Mouse (Mus musculus) limb, embryonic 11.5 days (tissue): ENCODE results near the gene Kifc5b. TPM values are rescaled to one million over a fixed set of nuclear protein-coding genes. Genes with fewer than 3 reads are reported as not detected.
"Not testable (repeated sequence)": the region's sequence is repeated elsewhere in the genome, so short reads cannot be mapped to it uniquely, and the experiment has no call there.

Experiments
- ATAC-seq: fragments of 200-750 bp; cut with Nextera tagmentation; 2 replicates; pipeline ENCODE4 v1.8.0; 2017; ENCODE audit warnings: low read depth; ENCODE audit not compliant: insufficient number of reproducible peaks, low FRiP score, low TSS enrichment
- DNase-seq: peaks from one replicate; pipeline ENCODE4 v3.0.0-alpha.2; 2015; ENCODE audit warnings: low spot score
- H3K27ac ChIP-seq: fragments of 300-500 bp; sonication (generic); replicated peaks from 2 replicates; pipeline ENCODE4 v1.5.1; 2014; ENCODE audit warnings: low read depth, mild to moderate bottlenecking, low read length
- H3K27me3 ChIP-seq: fragments of 300-500 bp; sonication (generic); 2 replicates; pipeline ENCODE4 v1.6.1; 2014; ENCODE audit warnings: mild to moderate bottlenecking, low read length, mixed read lengths; ENCODE audit not compliant: control insufficient read depth, insufficient read depth
- H3K36me3 ChIP-seq: fragments of 300-500 bp; sonication (generic); 2 replicates; pipeline ENCODE4 v1.6.1; 2014; ENCODE audit warnings: mild to moderate bottlenecking, low read length, moderate library complexity, mixed read lengths; ENCODE audit not compliant: control insufficient read depth, insufficient read depth
- H3K4me1 ChIP-seq: fragments of 300-500 bp; sonication (generic); 2 replicates; pipeline ENCODE4 v1.6.1; 2014; ENCODE audit warnings: low read length, mixed read lengths; ENCODE audit not compliant: control insufficient read depth, insufficient read depth
- H3K4me2 ChIP-seq: fragments of 300-500 bp; sonication (generic); 2 replicates; pipeline ENCODE4 v1.6.1; 2014; ENCODE audit warnings: low read depth, mild to moderate bottlenecking, moderate library complexity; ENCODE audit not compliant: severe bottlenecking
- H3K4me3 ChIP-seq: fragments of 300-500 bp; sonication (generic); 2 replicates; pipeline ENCODE4 v1.5.1; 2014; ENCODE audit warnings: low read depth, low read length
- H3K9ac ChIP-seq: fragments of 300-500 bp; sonication (generic); 2 replicates; pipeline ENCODE4 v1.6.1; 2014; ENCODE audit warnings: mild to moderate bottlenecking, low read length
- H3K9me3 ChIP-seq: fragments of 300-500 bp; sonication (generic); 2 replicates; pipeline ENCODE4 v1.6.1; 2016; ENCODE audit warnings: low read length; ENCODE audit not compliant: control insufficient read depth
- whole genome bisulfite sequencing: fragments of 180-500 bp; shearing (Covaris S2); extraction: QIAGEN DNeasy Blood & Tissue Kit; methylation state at CpG from one replicate; pipeline ENCODE4 v1.1.7; 2014; 5-methylcytosine and 5-hydroxymethylcytosine counted together
- polyA plus RNA-seq: library from polyadenylated mRNA; unstranded; fragments of >200 nt; fragmentation: Nextera tagmentation; extraction: Ambion mirVana; gene quantifications from 2 replicates; pipeline ENCODE4 v1.2.1, GENCODE M21; 2014

Kifc5b gene
- polyA plus RNA-seq, 1 experiment from 2014 or later = 7.3 TPM

- Histone ChIP-seq H3K4me2 (no peak overlapping the region), H3K4me1 (peaks cover 8% of the 10 kb centered on the region; the same call in 1 of the 2 replicates), H3K27ac (no peak overlapping the region), H3K36me3 (no peaks in the 10 kb centered on the region), H3K4me3 (no peak overlapping the region), H3K27me3 (no peaks in the 10 kb centered on the region), H3K9me3 (no peaks in the 10 kb centered on the region), H3K9ac (no peak overlapping the region)
- DNase-seq (peak; percentile 82), ATAC-seq (no peak)
- WGBS = 13% methylated on average over 10 of the region's 10 CpGs
Observed at GRCm38 (mm10) chr17:26895578-26895977, 21.3 kb upstream of the Kifc5b start.

- ATAC-seq (no peak), DNase-seq (no peak)
- no peaks in the 10 kb centered on the region for H3K9me3 ChIP-seq
- no peak overlapping the region for H3K4me3 ChIP-seq
- no peaks in the 10 kb centered on the region for H3K36me3 ChIP-seq
- H3K27ac ChIP-seq = no peak overlapping the region
- no peak overlapping the region for H3K4me2 ChIP-seq
- H3K4me1 ChIP-seq = no peaks in the 10 kb centered on the region
- H3K9ac ChIP-seq = no peak overlapping the region
- 81% methylated on average over 6 of the region's 6 CpGs for WGBS
- H3K27me3 ChIP-seq = no peaks in the 10 kb centered on the region
Observed at GRCm38 (mm10) chr17:26900916-26901315, 16.0 kb upstream of the Kifc5b start.

GRCm38 (mm10) chr17:26904320-26904719 lies 12.6 kb upstream of the Kifc5b start:
- no peak overlapping the region for H3K4me2 ChIP-seq
- no peak overlapping the region for H3K9ac ChIP-seq
- no peaks in the 10 kb centered on the region for H3K4me1 ChIP-seq
- H3K36me3 ChIP-seq = no peaks in the 10 kb centered on the region
- no peak for ATAC-seq
- WGBS = 60% methylated on average over 5 of the region's 5 CpGs
- H3K9me3 ChIP-seq = no peaks in the 10 kb centered on the region
- H3K27ac ChIP-seq = no peak overlapping the region
- no peak overlapping the region for H3K4me3 ChIP-seq
- no peaks in the 10 kb centered on the region for H3K27me3 ChIP-seq
- no peak for DNase-seq

- 94% methylated on average over 14 of the region's 15 CpGs for WGBS
- not testable (repeated sequence) for H3K4me3 ChIP-seq, H3K9ac ChIP-seq, H3K4me1 ChIP-seq, ATAC-seq, DNase-seq, H3K4me2 ChIP-seq, H3K27me3 ChIP-seq, H3K27ac ChIP-seq, H3K36me3 ChIP-seq, H3K9me3 ChIP-seq
Observed at GRCm38 (mm10) chr17:26907506-26907905, 9.4 kb upstream of the Kifc5b start.

GRCm38 (mm10) chr17:26915248-26915647 lies 1.6 kb upstream of the Kifc5b start:
- Histone ChIP-seq H3K27ac (no peak overlapping the region), H3K4me2 (no peak overlapping the region), H3K4me3 (no peak overlapping the region), H3K27me3 (no peaks in the 10 kb centered on the region), H3K9ac (no peak overlapping the region), H3K4me1 (peaks cover 4% of the 10 kb centered on the region; the same call in 1 of the 2 replicates), H3K36me3 (no peaks in the 10 kb centered on the region), H3K9me3 (no peaks in the 10 kb centered on the region)
- ATAC-seq = no peak
- DNase-seq = no peak
- 48% methylated on average over 1 of the region's 1 CpGs for WGBS

GRCm38 (mm10) chr17:26917560-26917959 lies 669 bp downstream of the Kifc5b start:
- H3K4me1 ChIP-seq, H3K36me3 ChIP-seq, H3K27me3 ChIP-seq, ATAC-seq, DNase-seq, H3K9me3 ChIP-seq: not testable (repeated sequence)
- Histone ChIP-seq H3K9ac (peak overlapping the region; percentile 62), H3K27ac (peak overlapping the region; percentile 65; the same call in 1 of the 2 replicates), H3K4me2 (peak overlapping the region; percentile 56), H3K4me3 (peak overlapping the region; percentile 65)
- 2% methylated on average over 12 of the region's 12 CpGs for WGBS

- H3K4me2 ChIP-seq = peak overlapping the region; percentile 56
- H3K4me3 ChIP-seq = peak overlapping the region; percentile 65
- no peak overlapping the region for H3K9ac ChIP-seq
- no peak for ATAC-seq
- H3K9me3 ChIP-seq = no peaks in the 10 kb centered on the region
- WGBS = 82% methylated on average over 2 of the region's 2 CpGs
- no peaks in the 10 kb centered on the region for H3K27me3 ChIP-seq
- H3K36me3 ChIP-seq = no peaks in the 10 kb centered on the region; the same call in 1 of the 2 replicates
- no peak for DNase-seq
- peaks cover 4% of the 10 kb centered on the region; the same call in 1 of the 2 replicates for H3K4me1 ChIP-seq
- H3K27ac ChIP-seq = no peak overlapping the region
Observed at GRCm38 (mm10) chr17:26918343-26918742, 1.5 kb downstream of the Kifc5b start.

- ATAC-seq, H3K4me1 ChIP-seq, H3K36me3 ChIP-seq, H3K9me3 ChIP-seq, H3K27me3 ChIP-seq, H3K4me2 ChIP-seq, H3K4me3 ChIP-seq, DNase-seq, H3K27ac ChIP-seq, H3K9ac ChIP-seq: not testable (repeated sequence)
- WGBS = 76% methylated on average over 2 of the region's 2 CpGs
Observed at GRCm38 (mm10) chr17:26919516-26919915, 2.6 kb downstream of the Kifc5b start.

- 97% methylated on average over 5 of the region's 6 CpGs for WGBS
- H3K36me3 ChIP-seq, H3K4me2 ChIP-seq, H3K4me3 ChIP-seq, ATAC-seq, H3K9ac ChIP-seq, H3K4me1 ChIP-seq, H3K27ac ChIP-seq, H3K9me3 ChIP-seq, DNase-seq, H3K27me3 ChIP-seq: not testable (repeated sequence)
Observed at GRCm38 (mm10) chr17:26922368-26922767, 5.5 kb downstream of the Kifc5b start.
